In genomic region chrX:16815965-16816364, GRCm38 (mm10) we compare ENCODE assay signal across 20 mouse cellular contexts. TPM values are rescaled to one million over a fixed set of nuclear protein-coding genes. Genes with fewer than 3 reads are reported as not detected.
A peak's percentile ranks its signal among the peaks of the same experiment; 100 is the strongest.
DNase-seq lines count a peak whose midpoint lies in the region; ATAC-seq and TF ChIP-seq lines count a peak whose summit lies in the region.
"Had no signal": no experiment of that assay in that cellular context is flagged by ENCODE, and none has a peak within 500 bp of the region (broad histone marks: within the 10 kb centered on the region; RNA-seq: fewer than 3 reads in every experiment).

No protein-coding gene starts in this region.

- no peak for ATAC-seq in lung, embryonic 15.5 days (ENCODE audit: borderline replicate concordance, extremely low read depth, low FRiP score, low TSS enrichment)
- no peak for ATAC-seq in intestine, postnatal 0 days
- peak; percentile 35; the same call in 1 of the 2 replicates for ATAC-seq in liver, embryonic 12.5 days
- peak; percentile 42 for ATAC-seq in liver, embryonic 16.5 days (ENCODE audit: low read depth)
- ATAC-seq: activated CD4-positive, CD25-positive, alpha-beta regulatory T cell, adult 4 months; forebrain, embryonic 16.5 days; Patski had no signal

- no peak for TF ChIP-seq POLR2A in thymus, adult 2 months (IDR thresholded peaks at IDR 0.05; ENCODE audit: control insufficient read depth, extremely low read depth, insufficient read depth, low read length, poor library complexity)

- 0 out of 2 replicates have a peak, but pooled peaks cover 4% of the 10 kb centered on the region for H3K4me1 ChIP-seq in lung, embryonic 15.5 days
- no peaks in the 10 kb centered on the region for H3K4me1 ChIP-seq in intestine, postnatal 0 days (replicated peaks; ENCODE audit: control insufficient read depth, insufficient read depth, low read length)
- no peaks in the 10 kb centered on the region for H3K4me1 ChIP-seq in liver, embryonic 12.5 days
- no peaks in the 10 kb centered on the region for H3K4me1 ChIP-seq in liver, embryonic 16.5 days (ENCODE audit: control insufficient read depth, low read depth, low read length)
- H3K4me1 ChIP-seq in heart, embryonic 10.5 days: no peaks in the 10 kb centered on the region
- no peaks in the 10 kb centered on the region for H3K4me1 ChIP-seq in thymus, adult 2 months (replicated peaks; ENCODE audit: control insufficient read depth, insufficient read depth, low read length)
- H3K4me1 ChIP-seq: embryonic facial prominence, embryonic 12.5 days; heart, embryonic 12.5 days had no signal

- no peak overlapping the region for H3K9ac ChIP-seq in lung, embryonic 15.5 days
- no peak overlapping the region for H3K9ac ChIP-seq in intestine, postnatal 0 days (ENCODE audit: low read depth, low read length)
- no peak overlapping the region for H3K9ac ChIP-seq in liver, embryonic 12.5 days
- no peak overlapping the region for H3K9ac ChIP-seq in liver, embryonic 16.5 days (ENCODE audit: low read depth, low read length)
- H3K9ac ChIP-seq: embryonic facial prominence, embryonic 12.5 days; heart, embryonic 12.5 days had no signal

- no peak for TF ChIP-seq CTCF in intestine, postnatal 0 days (IDR thresholded peaks at IDR 0.05; ENCODE audit: low read depth)
- no peak for TF ChIP-seq CTCF in thymus, adult 2 months (IDR thresholded peaks at IDR 0.05; ENCODE audit: borderline replicate concordance, control insufficient read depth, extremely low read depth, insufficient read depth, low read length, poor library complexity)

- no peaks in the 10 kb centered on the region for H3K36me3 ChIP-seq in lung, embryonic 15.5 days
- no peaks in the 10 kb centered on the region for H3K36me3 ChIP-seq in intestine, postnatal 0 days (ENCODE audit: control insufficient read depth, insufficient read depth)
- no peaks in the 10 kb centered on the region for H3K36me3 ChIP-seq in liver, embryonic 12.5 days
- no peaks in the 10 kb centered on the region for H3K36me3 ChIP-seq in liver, embryonic 16.5 days (ENCODE audit: control insufficient read depth, insufficient read depth)
- no peaks in the 10 kb centered on the region for H3K36me3 ChIP-seq in heart, embryonic 10.5 days
- H3K36me3 ChIP-seq in thymus, adult 2 months (ENCODE audit: control insufficient read depth, insufficient read depth, low read length): no peaks in the 10 kb centered on the region
- H3K36me3 ChIP-seq: embryonic facial prominence, embryonic 12.5 days; heart, embryonic 12.5 days had no signal

- no peak overlapping the region for H3K4me3 ChIP-seq in lung, embryonic 15.5 days
- H3K4me3 ChIP-seq in intestine, postnatal 0 days (ENCODE audit: low read depth, low read length): peak overlapping the region; percentile 31; the same call in 1 of the 2 replicates
- H3K4me3 ChIP-seq in liver, embryonic 12.5 days: no peak overlapping the region
- H3K4me3 ChIP-seq in liver, embryonic 16.5 days (ENCODE audit: low read depth, low read length): peak overlapping the region; percentile 40
- no peak overlapping the region for H3K4me3 ChIP-seq in heart, embryonic 10.5 days
- H3K4me3 ChIP-seq in thymus, adult 2 months (ENCODE audit: control insufficient read depth, insufficient read depth, low read length): no peak overlapping the region
- H3K4me3 ChIP-seq: embryonic facial prominence, embryonic 12.5 days; heart, adult 2 months had no signal

- H3K9me3 ChIP-seq in lung, embryonic 15.5 days: no peaks in the 10 kb centered on the region
- H3K9me3 ChIP-seq in intestine, postnatal 0 days (ENCODE audit: control insufficient read depth): no peaks in the 10 kb centered on the region
- no peaks in the 10 kb centered on the region for H3K9me3 ChIP-seq in liver, embryonic 12.5 days (replicated peaks)
- H3K9me3 ChIP-seq in liver, embryonic 16.5 days (replicated peaks; ENCODE audit: control insufficient read depth, low read length): no peaks in the 10 kb centered on the region
- H3K9me3 ChIP-seq in heart, embryonic 10.5 days: no peaks in the 10 kb centered on the region
- H3K9me3 ChIP-seq: embryonic facial prominence, embryonic 12.5 days; heart, embryonic 12.5 days had no signal

- no peak for DNase-seq in lung, adult 18-20 months
- DNase-seq in heart, embryonic 10.5 days (ENCODE audit: low spot score): no peak
- no peak for DNase-seq in thymus, adult 2 months
- DNase-seq: adrenal gland, postnatal 14 days; cerebellum, adult 11-12 months; cerebellum, adult 9-10 months; cerebellum, postnatal 25 days; gastrocnemius, postnatal 14 days; heart, adult 2 months; heart, postnatal 36 days had no signal

- no peaks in the 10 kb centered on the region for H3K27me3 ChIP-seq in lung, embryonic 15.5 days
- no peaks in the 10 kb centered on the region for H3K27me3 ChIP-seq in intestine, postnatal 0 days (replicated peaks; ENCODE audit: control insufficient read depth, insufficient read depth, low read length)
- H3K27me3 ChIP-seq in liver, embryonic 12.5 days (replicated peaks): no peaks in the 10 kb centered on the region
- no peaks in the 10 kb centered on the region for H3K27me3 ChIP-seq in liver, embryonic 16.5 days (ENCODE audit: control insufficient read depth, insufficient read depth, low read depth, low read length)
- H3K27me3 ChIP-seq in heart, embryonic 10.5 days (ENCODE audit: insufficient read depth, poor library complexity, severe bottlenecking): no peaks in the 10 kb centered on the region
- no peaks in the 10 kb centered on the region for H3K27me3 ChIP-seq in thymus, adult 2 months (ENCODE audit: control insufficient read depth, insufficient read depth, low read length)
- H3K27me3 ChIP-seq: CH12.LX; embryonic facial prominence, embryonic 12.5 days; heart, embryonic 12.5 days had no signal

- no peak overlapping the region for H3K27ac ChIP-seq in lung, embryonic 15.5 days
- H3K27ac ChIP-seq in intestine, postnatal 0 days (ENCODE audit: low read depth, low read length): no peak overlapping the region
- no peak overlapping the region for H3K27ac ChIP-seq in liver, embryonic 12.5 days
- no peak overlapping the region for H3K27ac ChIP-seq in liver, embryonic 16.5 days (ENCODE audit: low read length)
- H3K27ac ChIP-seq in heart, embryonic 10.5 days: no peak overlapping the region
- no peak overlapping the region for H3K27ac ChIP-seq in thymus, adult 2 months (ENCODE audit: control insufficient read depth, insufficient read depth, low read length)
- H3K27ac ChIP-seq: embryonic facial prominence, embryonic 12.5 days had no signal

- H3K4me2 ChIP-seq in lung, embryonic 15.5 days: peak overlapping the region; percentile 52
- H3K4me2 ChIP-seq in intestine, postnatal 0 days (replicated peaks; ENCODE audit: low read depth): peak overlapping the region; percentile 63
- no peak overlapping the region for H3K4me2 ChIP-seq in liver, embryonic 12.5 days
- H3K4me2 ChIP-seq in liver, embryonic 16.5 days (ENCODE audit: low read depth, low read length): no peak overlapping the region; the same call in 1 of the 2 replicates
- H3K4me2 ChIP-seq: embryonic facial prominence, embryonic 12.5 days had no signal

- 80% methylated on average over 3 of the region's 3 CpGs for WGBS in lung, embryonic 15.5 days
- 88% methylated on average over 3 of the region's 3 CpGs for WGBS in intestine, postnatal 0 days
- WGBS in liver, embryonic 12.5 days (ENCODE audit: insufficient replicate concordance): 57% methylated on average over 3 of the region's 3 CpGs
- WGBS in liver, embryonic 16.5 days (ENCODE audit: insufficient replicate concordance): 49% methylated on average over 3 of the region's 3 CpGs
- 80% methylated on average over 3 of the region's 3 CpGs for WGBS in heart, embryonic 10.5 days
- WGBS in thymus, adult 2 months: 90% methylated on average over 3 of the region's 3 CpGs

RNA-seq across cellular contexts. Expression of gene Maob, which starts 1.2 kb away (rescaled TPM):
- polyA plus RNA-seq in lung, embryonic 15.5 days (2015; fragmentation: Nextera tagmentation; extraction: Ambion mirVana): 36.8 and 38.3 TPM in 2 replicates
- polyA plus RNA-seq in intestine, postnatal 0 days (2015; fragmentation: Nextera tagmentation; extraction: Ambion mirVana): 247 and 294 TPM in 2 replicates
- 24.2 and 25.2 TPM in 2 replicates for polyA plus RNA-seq in liver, embryonic 12.5 days (2016; fragmentation: Nextera tagmentation; extraction: Ambion mirVana)
- 62.3 and 62.8 TPM in 2 replicates for polyA plus RNA-seq in liver, embryonic 16.5 days (2015; fragmentation: Nextera tagmentation; extraction: Ambion mirVana)
- 8.2 and 10.8 TPM in 2 replicates for polyA plus RNA-seq in heart, embryonic 10.5 days (2016; fragmentation: Nextera tagmentation; extraction: Ambion mirVana)
- 1.3 and 1.7 TPM in 2 replicates for polyA plus RNA-seq in thymus, adult 2 months (2012; rRNA removed)
- polyA plus RNA-seq: activated CD4-positive, CD25-positive, alpha-beta regulatory T cell, adult 4 months; Patski had no signal

Comparison
In these comparisons a context has a peak if more than half of its experiments do, and no peak if none do; other contexts are left out.
1. H3K4me3 ChIP-seq: peak in intestine, postnatal 0 days (single experiment) and liver, embryonic 16.5 days (single experiment); none in lung, embryonic 15.5 days (single experiment), liver, embryonic 12.5 days (single experiment), heart, embryonic 10.5 days (single experiment) and thymus, adult 2 months (single experiment).
2. ATAC-seq: peak in liver, embryonic 12.5 days (single experiment) and liver, embryonic 16.5 days (single experiment); none in lung, embryonic 15.5 days (single experiment) and intestine, postnatal 0 days (single experiment).
3. H3K4me2 ChIP-seq: peak in lung, embryonic 15.5 days (single experiment) and intestine, postnatal 0 days (single experiment); none in liver, embryonic 12.5 days (single experiment) and liver, embryonic 16.5 days (single experiment).